Mouse (Mus musculus): Measurements from ENCODE around the gene St6gal1.

St6gal1 gene

DNA sequence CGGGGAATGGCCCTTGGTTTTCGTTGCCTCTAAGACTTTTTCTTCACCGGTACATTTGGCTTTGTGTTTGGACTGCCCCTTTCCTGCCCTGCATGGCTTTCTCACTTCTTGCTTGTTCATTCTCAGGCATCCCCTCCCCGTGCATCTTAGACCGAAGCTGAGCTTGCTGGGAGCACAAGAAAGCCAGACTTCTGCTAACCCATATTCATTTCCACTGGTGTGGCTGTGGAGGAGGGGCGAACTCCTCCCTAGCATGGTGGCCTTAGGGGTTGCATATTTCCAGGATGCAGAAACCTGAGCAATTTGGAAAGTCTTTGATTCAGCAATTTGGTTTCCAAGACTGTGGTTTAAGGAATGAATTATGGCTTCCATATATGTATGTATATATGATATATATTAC, 29.1 kb downstream of the St6gal1 start:
- DNase-seq = no peak

- DNase-seq = no peak
Measured at GRCm38 (mm10) chr16:23254062-23254461, 29.5 kb downstream of the St6gal1 start.

DNA sequence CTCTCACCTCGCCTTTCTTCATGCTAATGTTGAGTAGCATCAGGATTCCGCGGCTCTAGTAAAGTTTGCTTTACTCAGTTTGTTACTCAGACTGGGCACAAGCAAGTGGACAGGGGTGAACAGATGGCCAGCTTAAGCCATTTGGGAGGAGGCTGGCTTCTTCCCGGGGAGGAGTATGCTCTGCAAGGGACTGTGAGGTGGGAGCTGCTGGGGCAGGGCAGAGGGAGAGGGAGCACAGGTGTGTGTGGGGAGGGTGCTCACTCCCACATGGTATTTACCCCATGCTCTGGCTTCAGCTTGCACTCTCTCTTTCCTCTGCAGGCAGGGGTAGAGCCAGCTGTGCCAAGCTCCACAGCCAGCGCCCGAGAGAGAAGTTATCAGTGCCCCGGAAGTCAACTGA, 32.1 kb downstream of the St6gal1 start:
- no peak for DNase-seq

- DNase-seq = no peak
Measured at GRCm38 (mm10) chr16:23258429-23258822, 33.9 kb downstream of the St6gal1 start.

DNA sequence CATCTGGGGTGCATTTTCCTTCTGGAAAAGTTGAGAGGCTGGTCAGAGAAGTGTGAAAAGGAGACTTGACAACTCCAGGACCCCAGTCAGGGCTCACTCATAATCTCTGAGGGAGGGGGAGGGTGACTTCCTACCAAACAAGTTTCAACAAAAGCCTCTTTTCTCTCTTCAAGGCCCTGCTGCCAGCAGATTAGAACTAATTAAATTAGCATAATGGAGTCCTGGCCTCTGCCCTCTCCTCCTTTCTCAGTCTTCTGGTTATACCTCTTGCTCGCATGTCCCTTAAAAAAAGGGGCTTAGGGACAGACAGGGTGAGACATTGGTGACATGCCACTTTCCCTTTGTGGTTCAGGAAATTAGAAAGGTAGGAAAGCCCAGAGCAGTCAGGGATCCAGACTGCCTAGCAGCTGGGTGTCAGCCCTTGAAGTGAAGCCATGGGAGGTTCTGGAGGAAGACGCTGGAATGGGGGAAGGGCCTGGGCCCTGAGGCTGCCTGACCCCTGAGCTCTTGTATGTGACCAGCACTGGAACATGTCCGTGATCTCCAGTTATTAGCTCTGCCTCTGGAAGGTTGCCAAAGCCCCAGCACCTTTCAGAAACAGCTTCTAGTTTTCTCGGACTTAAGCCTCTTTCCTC, 34.4 kb downstream of the St6gal1 start:
- no peak for DNase-seq

- no peak for DNase-seq
Measured at GRCm38 (mm10) chr16:23259580-23259979, 35.0 kb downstream of the St6gal1 start.

DNA sequence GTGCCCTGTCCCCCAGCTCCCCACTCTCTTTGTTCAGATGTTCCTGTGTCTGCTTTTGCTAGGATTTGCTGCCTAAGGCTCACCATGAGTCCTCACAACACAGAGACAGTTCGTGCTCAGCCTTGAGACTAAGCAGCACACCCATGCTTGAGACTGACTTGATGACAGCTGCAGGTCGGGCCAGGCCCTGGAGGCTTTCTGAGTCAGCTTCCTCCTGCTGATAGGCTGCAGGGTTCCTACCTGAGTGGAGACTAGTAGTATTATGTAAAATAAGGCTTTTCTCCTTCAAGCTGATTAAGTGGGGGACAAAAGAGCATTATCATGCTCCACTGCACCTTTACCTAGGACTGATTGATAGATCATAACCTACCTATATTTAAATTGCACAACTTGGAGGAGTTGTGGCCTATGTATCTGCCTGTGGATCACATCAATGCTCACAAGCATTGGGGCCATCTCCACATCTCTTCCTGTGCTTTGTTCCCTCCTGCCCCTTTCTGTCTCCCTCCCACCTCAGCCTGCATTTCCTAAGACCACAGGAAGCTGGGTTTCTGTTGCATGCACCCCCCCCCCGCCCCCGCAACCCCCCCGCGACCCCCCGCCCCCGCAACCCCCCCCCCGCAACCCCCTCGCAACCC, 37.7 kb downstream of the St6gal1 start:
- DNase-seq = no peak

DNA sequence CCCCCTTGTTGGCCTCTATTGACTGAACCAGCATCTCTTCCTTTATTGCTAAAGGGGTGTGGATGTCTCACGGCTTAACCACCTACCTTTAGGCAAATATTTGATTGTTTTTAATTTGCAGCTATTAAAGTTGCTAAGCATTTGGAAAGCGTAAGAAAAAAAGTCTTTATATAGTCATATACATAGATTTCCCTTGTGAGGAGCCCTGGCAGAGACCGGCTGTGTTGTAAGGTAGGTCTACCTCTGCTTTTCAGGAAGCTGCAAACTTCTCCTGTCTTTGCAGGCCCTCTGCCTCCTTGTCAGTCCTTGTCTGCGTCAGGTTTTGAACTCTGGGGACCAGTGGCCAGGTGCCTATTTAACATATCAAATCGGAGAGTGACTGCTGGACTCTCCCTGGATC, 38.3 kb downstream of the St6gal1 start:
- DNase-seq = no peak

DNA sequence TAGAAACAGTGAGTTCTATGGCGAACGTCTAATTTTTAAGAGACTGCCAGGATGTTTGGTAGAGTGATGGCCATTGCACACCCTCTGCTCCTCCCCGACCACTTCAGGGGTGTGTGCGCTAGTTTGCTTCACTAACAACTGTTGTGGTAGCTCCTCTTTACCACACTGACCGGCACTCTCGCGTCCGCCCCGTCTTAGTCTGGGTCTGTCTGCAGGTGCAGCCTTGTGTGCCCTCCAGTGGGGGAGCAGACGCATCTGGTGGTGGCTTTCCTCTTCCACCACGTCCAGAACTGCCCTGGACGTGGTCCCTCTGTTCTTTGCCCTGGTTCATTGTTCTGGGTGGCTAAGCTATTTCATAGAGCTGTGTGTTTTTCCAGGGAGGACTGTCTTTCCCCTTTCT, 40.5 kb downstream of the St6gal1 start:
- no peak for DNase-seq

- no peak for DNase-seq
Measured at GRCm38 (mm10) chr16:23265481-23265880, 40.9 kb downstream of the St6gal1 start.

DNA sequence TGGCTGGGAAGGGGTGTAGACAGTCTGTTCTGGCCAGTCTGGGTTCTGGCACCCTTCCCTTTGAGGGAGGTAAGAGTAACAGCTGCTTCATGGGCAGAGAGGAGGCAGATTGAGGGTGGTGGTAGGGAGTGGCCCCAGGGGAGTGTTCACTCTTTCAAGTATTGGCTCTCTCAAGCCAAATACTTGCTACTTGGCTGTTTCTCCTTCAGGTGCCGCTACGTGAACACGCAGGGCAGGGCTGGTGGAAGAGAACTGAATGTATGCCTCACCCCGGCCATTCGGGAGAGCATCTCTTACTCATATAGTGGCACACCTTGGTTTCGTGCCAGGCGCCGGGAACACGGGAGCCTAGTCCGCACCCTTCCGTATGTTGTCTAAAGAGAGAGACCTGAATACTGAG, 41.8 kb downstream of the St6gal1 start:
- no peak for DNase-seq

DNA sequence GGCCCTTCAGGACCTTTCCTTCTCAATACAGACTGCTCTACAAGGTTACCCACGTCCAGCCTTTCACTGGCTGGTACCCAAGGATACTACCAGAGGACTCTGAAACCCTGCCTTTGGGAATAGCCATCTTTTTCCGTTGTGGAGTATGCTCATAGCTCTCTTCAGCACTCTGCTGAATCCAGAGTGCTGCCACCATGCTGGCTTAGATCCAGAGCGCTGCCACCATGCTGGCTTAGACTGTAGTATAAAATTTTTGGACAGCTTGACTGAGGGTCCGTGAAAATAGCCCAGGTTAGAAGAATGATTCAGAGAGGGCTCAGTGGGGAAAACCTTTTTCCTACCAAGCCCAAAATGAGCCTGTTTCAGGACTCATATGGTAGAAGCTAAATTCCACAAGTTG, 42.4 kb downstream of the St6gal1 start:
- DNase-seq = no peak

DNA sequence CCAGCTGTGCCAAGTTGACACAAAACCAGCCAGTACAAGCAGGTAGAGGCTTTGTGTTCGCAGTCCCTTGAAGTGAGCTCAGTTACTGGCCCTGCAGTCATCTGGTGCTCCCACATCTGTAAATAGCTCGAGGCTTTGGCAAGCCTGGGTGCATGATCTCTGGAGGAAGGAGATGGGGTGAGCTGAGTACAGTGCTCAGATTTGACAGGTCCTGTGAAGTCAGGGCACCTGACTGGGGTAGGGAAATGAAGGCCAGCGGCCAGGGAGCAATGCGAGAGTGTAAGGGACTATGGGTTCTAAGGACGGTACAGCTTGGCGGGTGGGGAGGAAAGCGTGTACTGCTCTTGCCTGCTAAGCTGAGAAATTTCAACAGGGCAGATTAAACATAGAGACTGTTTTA, 43.7 kb downstream of the St6gal1 start:
- DNase-seq = no peak

GRCm38 (mm10) chr16:23269056-23269983, 44.8 kb downstream of the St6gal1 start:
- peak; percentile 47 for DNase-seq

GRCm38 (mm10) chr16:23269984-23270912, 45.7 kb downstream of the St6gal1 start:
- peak; percentile 71 for DNase-seq

GRCm38 (mm10) chr16:23270913-23271253, 46.3 kb downstream of the St6gal1 start:
- DNase-seq = no peak

DNA sequence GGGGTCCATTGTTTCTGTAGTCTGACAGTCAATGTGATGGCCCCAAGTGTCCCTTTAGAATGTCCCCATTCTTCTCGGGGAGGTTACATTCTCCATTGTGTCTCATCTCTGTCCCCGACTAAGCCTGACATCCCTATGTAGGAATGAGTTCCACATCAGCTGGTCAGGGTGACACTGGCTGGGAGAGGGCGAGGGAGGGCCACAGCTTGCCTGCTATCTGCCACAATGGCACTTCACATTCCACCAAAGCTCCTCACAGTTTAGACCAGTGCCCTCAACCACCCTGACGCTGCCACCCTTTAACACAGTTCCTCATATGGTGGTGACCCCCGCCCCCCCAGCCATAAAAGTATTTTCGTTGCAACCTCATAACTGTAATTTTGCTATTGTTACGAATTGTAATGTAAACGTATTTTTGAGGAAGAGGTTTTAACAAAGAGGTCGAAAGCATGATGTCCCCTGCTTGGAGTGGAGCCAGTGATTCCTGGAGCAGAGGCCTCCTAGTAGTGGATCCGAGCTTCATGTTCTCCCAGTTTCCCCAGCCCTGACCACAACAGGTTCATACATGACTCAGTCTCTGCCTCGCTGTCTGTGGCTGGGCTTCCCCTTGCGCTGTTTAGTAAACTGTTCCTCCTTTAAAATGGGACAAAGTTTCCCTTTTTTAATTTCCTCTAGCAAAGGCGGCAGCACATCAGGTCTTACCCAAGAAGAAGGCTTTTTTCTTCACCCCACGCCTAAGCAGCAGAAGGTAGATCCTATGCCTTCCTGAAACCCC, 47.4 kb downstream of the St6gal1 start:
- peak; percentile 65 for DNase-seq

- no peak for DNase-seq
Measured at GRCm38 (mm10) chr16:23272521-23273230, 48.1 kb downstream of the St6gal1 start.

GRCm38 (mm10) chr16:23274005-23274404, 49.5 kb downstream of the St6gal1 start:
- DNase-seq = no peak

DNA sequence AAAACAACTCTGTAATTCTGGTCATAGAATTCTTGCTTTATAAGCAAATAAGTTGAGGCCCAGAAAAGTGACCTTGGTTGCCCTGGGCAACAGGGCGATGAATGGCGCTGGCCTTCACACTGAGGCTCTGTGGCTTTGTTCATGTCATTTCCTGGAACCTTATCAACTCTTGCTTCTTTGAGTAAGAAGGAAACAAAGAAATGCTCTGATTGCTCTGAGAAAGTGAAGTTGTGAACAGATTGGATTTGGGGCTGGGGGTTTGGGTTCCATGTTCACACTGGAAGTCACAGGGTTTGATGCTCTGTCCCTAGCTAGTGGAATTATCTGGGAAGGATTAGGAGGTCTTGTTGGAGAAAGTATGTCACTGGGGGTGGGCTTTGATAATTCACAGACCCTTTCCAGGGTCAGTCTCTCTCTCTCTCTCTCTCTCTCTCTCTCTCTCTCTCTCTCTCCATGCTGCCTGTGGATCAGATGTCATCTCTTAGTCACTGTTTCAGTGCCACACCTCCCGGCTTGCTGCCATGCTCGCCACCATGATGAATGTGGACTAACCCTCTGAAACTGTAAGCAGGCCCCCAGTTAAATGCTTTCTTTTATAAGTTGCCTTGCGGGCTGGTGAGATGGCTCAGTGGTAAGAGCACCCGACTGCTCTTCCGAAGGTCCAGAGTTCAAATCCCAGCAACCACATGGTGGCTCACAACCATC, 50.2 kb downstream of the St6gal1 start:
- no peak for DNase-seq

DNA sequence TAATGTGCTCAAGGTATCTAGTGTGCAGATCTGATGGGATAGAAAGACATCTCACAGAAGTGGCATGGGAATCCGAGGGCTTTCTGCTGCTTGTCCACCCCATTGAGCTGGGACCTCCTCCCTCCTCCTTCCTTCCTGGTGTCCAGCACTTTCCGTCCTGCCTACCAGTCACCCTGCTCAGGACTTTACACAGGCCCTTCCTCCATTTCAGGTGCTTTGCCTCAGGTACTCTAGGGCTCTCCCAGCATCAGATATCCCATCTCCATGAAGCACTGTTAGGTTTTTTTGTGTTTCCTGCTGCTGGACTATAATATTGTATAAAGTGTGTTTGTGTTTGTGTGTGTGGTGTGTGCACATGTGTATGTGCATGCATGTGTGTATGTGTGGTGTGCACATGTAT, 51.1 kb downstream of the St6gal1 start:
- no peak for DNase-seq
